Mouse (Mus musculus) layer of hippocampus, adult 6 months (tissue): ENCODE data around the gene G530012D18Rik. TPM values are rescaled to one million over a fixed set of nuclear protein-coding genes. Genes with fewer than 3 reads are reported as not detected.

Experiments used
- long read RNA-seq, 2 experiments: library from polyadenylated mRNA; unstranded; transcript quantifications; one replicate each; pipeline ENCODE4 v2.0.0; 2019 to 2020
- polyA plus RNA-seq: library from polyadenylated mRNA; unstranded; fragments of <200 nt; fragmentation: Nextera tagmentation; gene quantifications from 2 replicates; pipeline ENCODE4 v1.2.3, GENCODE M21; 2021

The G530012D18Rik gene
- polyA plus RNA-seq: not detected in 2 replicates
- long read RNA-seq, experiment 1: 0 reads
- long read RNA-seq, experiment 2: 0 reads

GRCm38 (mm10) chr1:85575376-85575775, at the start of gene G530012D18Rik:
G530012D18Rik (plus strand) TSS chr1:85575676.

DNA sequence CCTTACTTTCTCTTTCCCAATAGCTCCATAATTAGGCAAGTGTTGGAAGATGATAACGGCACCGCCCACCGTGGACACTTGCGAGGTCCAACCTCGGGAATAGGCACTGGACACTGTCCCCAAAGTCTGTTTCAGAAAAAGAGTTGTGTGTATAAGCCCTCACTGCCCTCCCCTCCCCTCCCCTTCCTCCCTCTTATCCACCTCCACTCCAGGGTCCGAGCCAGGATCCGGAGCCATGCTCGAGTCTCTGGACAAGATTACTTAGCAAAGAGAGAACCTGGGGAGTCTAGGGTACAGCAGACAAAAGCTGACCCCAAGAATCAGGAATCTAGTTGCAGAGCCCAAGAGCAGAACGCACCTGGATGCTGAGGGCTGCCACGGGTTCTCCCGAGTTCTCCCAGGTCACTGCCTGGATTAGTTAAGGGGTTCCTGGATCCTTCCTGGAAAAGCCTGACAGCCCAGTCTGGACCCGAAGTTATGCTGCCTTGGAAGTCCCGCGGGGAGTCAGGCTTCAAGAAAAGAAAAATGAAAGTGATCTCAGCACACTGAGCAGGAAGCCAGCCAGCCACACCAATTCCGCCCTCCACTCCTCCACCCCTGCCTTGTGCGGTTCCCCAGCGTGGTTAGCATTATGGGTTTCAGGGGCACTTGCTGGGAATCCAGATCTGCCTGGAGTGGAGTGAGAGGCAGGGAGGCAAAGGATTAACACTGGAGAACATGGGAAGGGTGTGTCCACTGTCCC, 23.0 kb downstream of the G530012D18Rik start, which contains the start of gene Sp110:
Gene Sp110, minus strand, starts transcription at position 547 of the 742 bp plus-strand sequence.

DNA sequence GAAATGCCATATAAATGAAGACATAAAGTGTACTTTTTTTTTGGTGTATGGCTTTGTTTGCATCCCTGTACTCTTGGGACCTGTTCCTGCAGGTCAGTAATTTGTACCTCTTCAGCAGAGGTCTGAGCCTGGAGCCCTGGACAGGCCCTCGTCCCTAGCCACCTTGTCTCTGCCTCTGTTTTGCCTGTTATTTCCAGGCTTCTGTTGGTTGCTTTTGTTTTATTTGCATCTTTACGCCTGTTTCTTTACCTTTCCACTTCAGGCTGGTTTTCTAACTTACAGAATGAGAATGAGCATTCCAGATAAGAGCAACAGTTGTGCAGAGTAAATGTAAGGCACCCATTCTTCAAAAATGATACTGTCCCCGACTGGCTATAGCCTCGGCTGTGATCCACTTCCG, 24.6 kb downstream of the G530012D18Rik start, which contains the start of gene Sp140:
Gene Sp140, plus strand, starts transcription at position 301 of the 400 bp plus-strand sequence.

Other genes with a start within 250 kb of the G530012D18Rik start
- gene Sp110, start 23.1 kb downstream of the G530012D18Rik start, polyA plus RNA-seq: 0.59 and 0.75 TPM in 2 replicates
- 0.63 and 0.72 TPM in 2 replicates for gene Sp140, start 24.7 kb downstream of the G530012D18Rik start, polyA plus RNA-seq
- 1.9 and 2.5 TPM in 2 replicates for gene Sp100, start 74.3 kb downstream of the G530012D18Rik start, polyA plus RNA-seq
- gene A630001G21Rik, start 203.0 kb downstream of the G530012D18Rik start, polyA plus RNA-seq: 0.20 and 0.44 TPM in 2 replicates
- 16.5 and 16.9 TPM in 2 replicates for gene Cab39, start 217.8 kb downstream of the G530012D18Rik start, polyA plus RNA-seq